In the genomic region with DNA sequence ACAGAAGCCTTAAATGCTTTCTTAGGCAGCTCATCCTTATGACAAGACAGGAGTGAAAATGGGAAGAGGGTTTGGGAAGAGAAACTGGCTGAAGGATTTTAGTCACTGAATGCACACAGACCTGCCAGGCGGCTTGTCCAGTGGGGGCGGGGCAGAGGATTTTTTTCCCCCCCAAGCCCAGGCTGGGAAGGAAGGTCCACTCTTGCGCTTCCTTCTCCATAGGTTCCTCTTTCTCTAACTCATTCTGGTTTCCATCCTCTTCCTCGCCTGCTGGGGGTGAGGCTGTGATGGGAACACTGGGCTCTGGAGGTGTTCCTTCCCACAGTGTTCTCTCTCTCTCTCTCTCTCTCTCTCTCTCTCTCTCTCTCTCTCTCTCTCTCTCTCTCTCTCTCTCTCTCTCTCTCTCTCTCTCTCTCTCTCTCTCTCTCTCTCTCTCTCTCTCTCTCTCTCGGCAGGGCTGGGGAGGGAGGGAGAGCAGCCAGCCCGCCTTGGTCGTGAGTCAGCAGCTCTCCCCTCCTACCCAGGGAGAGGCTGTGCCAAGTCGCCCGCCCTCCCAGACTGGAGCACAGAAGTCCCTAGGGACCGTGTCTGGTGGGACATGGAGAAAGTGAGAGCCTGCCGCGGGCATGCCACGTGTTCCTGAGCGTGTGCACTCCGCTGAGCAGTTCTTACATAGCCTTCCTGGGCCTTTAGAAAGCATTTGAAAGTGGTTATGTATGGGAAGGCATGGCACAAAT, we compare ENCODE assay signal across 8 mouse cellular contexts.
DNase-seq lines count a peak whose midpoint lies in the region; ATAC-seq lines count a peak whose summit lies in the region.

No protein-coding gene starts in this region.

- H3K4me1 ChIP-seq in forebrain, embryonic 11.5 days (replicated peaks; ENCODE audit: control insufficient read depth, insufficient read depth, low read length): 0 out of 2 replicates have a peak, but pooled peaks cover 2% of the 10 kb centered on the region
- H3K4me1 ChIP-seq in heart, embryonic 12.5 days (replicated peaks): peaks cover 11% of the 10 kb centered on the region; the same call in 1 of the 2 replicates
- H3K4me1 ChIP-seq in kidney, embryonic 15.5 days: peaks cover 11% of the 10 kb centered on the region
- H3K4me1 ChIP-seq in limb, embryonic 12.5 days (replicated peaks): peaks cover 11% of the 10 kb centered on the region
- H3K4me1 ChIP-seq in midbrain, embryonic 11.5 days (ENCODE audit: control insufficient read depth, insufficient read depth, low read length): peaks cover 4% of the 10 kb centered on the region

- peak overlapping the region; percentile 3; the same call in 1 of the 2 replicates for H3K9ac ChIP-seq in forebrain, embryonic 11.5 days (ENCODE audit: low read length)
- H3K9ac ChIP-seq in heart, embryonic 12.5 days: peak overlapping the region; percentile 61
- H3K9ac ChIP-seq in kidney, embryonic 15.5 days: 0 out of 2 replicates have a peak overlapping the region, but pooled peaks have one; percentile 7
- no peak overlapping the region for H3K9ac ChIP-seq in limb, embryonic 12.5 days (replicated peaks)
- H3K9ac ChIP-seq in midbrain, embryonic 11.5 days (ENCODE audit: low read length): peak overlapping the region; percentile 49; the same call in 1 of the 2 replicates

- peak overlapping the region; percentile 35; the same call in 1 of the 2 replicates for H3K4me2 ChIP-seq in forebrain, embryonic 11.5 days (ENCODE audit: low read depth, low read length, severe bottlenecking)
- peak overlapping the region; percentile 64 for H3K4me2 ChIP-seq in heart, embryonic 12.5 days
- peak overlapping the region; percentile 60 for H3K4me2 ChIP-seq in kidney, embryonic 15.5 days
- H3K4me2 ChIP-seq in limb, embryonic 12.5 days: peak overlapping the region; percentile 49
- peak overlapping the region; percentile 41 for H3K4me2 ChIP-seq in midbrain, embryonic 11.5 days

- H3K36me3 ChIP-seq in forebrain, embryonic 11.5 days (ENCODE audit: control insufficient read depth, insufficient read depth, low read length): no peaks in the 10 kb centered on the region
- no peaks in the 10 kb centered on the region for H3K36me3 ChIP-seq in heart, embryonic 12.5 days
- H3K36me3 ChIP-seq in kidney, embryonic 15.5 days: no peaks in the 10 kb centered on the region
- no peaks in the 10 kb centered on the region for H3K36me3 ChIP-seq in limb, embryonic 12.5 days
- no peaks in the 10 kb centered on the region for H3K36me3 ChIP-seq in midbrain, embryonic 11.5 days (ENCODE audit: control insufficient read depth, insufficient read depth, low read length)
- no peaks in the 10 kb centered on the region for H3K36me3 ChIP-seq in splenic B cell, adult 2 months (ENCODE audit: control insufficient read depth, insufficient read depth, low read length, poor library complexity, severe bottlenecking)

- no peak overlapping the region for H3K4me3 ChIP-seq in forebrain, embryonic 11.5 days (ENCODE audit: low read depth, low read length)
- peak overlapping the region; percentile 28 for H3K4me3 ChIP-seq in heart, embryonic 12.5 days
- peak overlapping the region; percentile 19; the same call in 1 of the 2 replicates for H3K4me3 ChIP-seq in kidney, embryonic 15.5 days (replicated peaks)
- 0 out of 2 replicates have a peak overlapping the region, but pooled peaks have one; percentile 16 for H3K4me3 ChIP-seq in limb, embryonic 12.5 days (replicated peaks)
- H3K4me3 ChIP-seq in midbrain, embryonic 11.5 days (ENCODE audit: low read depth, low read length): no peak overlapping the region

- peak; percentile 7 for DNase-seq in cerebellum, adult 11-12 months
- peak; percentile 66 for DNase-seq in forebrain, embryonic 11.5 days (ENCODE audit: low spot score)
- peak; percentile 90 for DNase-seq in midbrain, embryonic 11.5 days (ENCODE audit: low spot score, missing footprints)
- peak; percentile 33 for DNase-seq in splenic B cell, adult 2 months (ENCODE audit: low read depth, low spot score)

- no peak overlapping the region for H3K27ac ChIP-seq in forebrain, embryonic 11.5 days (ENCODE audit: low read depth, low read length)
- H3K27ac ChIP-seq in heart, embryonic 12.5 days (ENCODE audit: poor library complexity, severe bottlenecking): no peak overlapping the region
- H3K27ac ChIP-seq in kidney, embryonic 15.5 days: peak overlapping the region; percentile 45; the same call in 1 of the 2 replicates
- no peak overlapping the region for H3K27ac ChIP-seq in limb, embryonic 12.5 days
- H3K27ac ChIP-seq in midbrain, embryonic 11.5 days (ENCODE audit: low read depth, low read length): no peak overlapping the region

- H3K27me3 ChIP-seq in forebrain, embryonic 11.5 days (ENCODE audit: control insufficient read depth, insufficient read depth, low read length): no peaks in the 10 kb centered on the region
- H3K27me3 ChIP-seq in heart, embryonic 12.5 days (replicated peaks): peaks cover 11% of the 10 kb centered on the region; the same call in 1 of the 2 replicates
- H3K27me3 ChIP-seq in kidney, embryonic 15.5 days: no peaks in the 10 kb centered on the region
- H3K27me3 ChIP-seq in limb, embryonic 12.5 days: no peaks in the 10 kb centered on the region
- no peaks in the 10 kb centered on the region for H3K27me3 ChIP-seq in midbrain, embryonic 11.5 days (ENCODE audit: control insufficient read depth, insufficient read depth, low read length)
- H3K27me3 ChIP-seq in splenic B cell, adult 2 months (ENCODE audit: control insufficient read depth, insufficient read depth, low read length, poor library complexity, severe bottlenecking): no peaks in the 10 kb centered on the region

- no peaks in the 10 kb centered on the region for H3K9me3 ChIP-seq in forebrain, embryonic 11.5 days (ENCODE audit: control insufficient read depth, low read length)
- no peaks in the 10 kb centered on the region for H3K9me3 ChIP-seq in heart, embryonic 12.5 days (replicated peaks)
- no peaks in the 10 kb centered on the region for H3K9me3 ChIP-seq in kidney, embryonic 15.5 days (replicated peaks)
- H3K9me3 ChIP-seq in limb, embryonic 12.5 days: no peaks in the 10 kb centered on the region
- H3K9me3 ChIP-seq in midbrain, embryonic 11.5 days (ENCODE audit: control insufficient read depth, low read length): no peaks in the 10 kb centered on the region

- WGBS in forebrain, embryonic 11.5 days: 9% methylated on average over 14 of the region's 15 CpGs
- WGBS in heart, embryonic 12.5 days: 7% methylated on average over 13 of the region's 15 CpGs
- 10% methylated on average over 14 of the region's 15 CpGs for WGBS in kidney, embryonic 15.5 days
- 14% methylated on average over 14 of the region's 15 CpGs for WGBS in limb, embryonic 12.5 days
- 8% methylated on average over 14 of the region's 15 CpGs for WGBS in midbrain, embryonic 11.5 days

- no peak for ATAC-seq in cerebellum, adult (ENCODE audit: insufficient number of reproducible peaks, low FRiP score, low TSS enrichment)
- ATAC-seq in forebrain, embryonic 11.5 days (replicated peaks; ENCODE audit: low FRiP score): 0 out of 2 replicates have a peak, but pooled peaks have one; percentile 42
- ATAC-seq in heart, embryonic 12.5 days (ENCODE audit: insufficient number of reproducible peaks, low FRiP score): peak; percentile 79
- peak; percentile 86 for ATAC-seq in kidney, embryonic 15.5 days (replicated peaks; ENCODE audit: low FRiP score)
- no peak for ATAC-seq in limb, embryonic 12.5 days (ENCODE audit: insufficient number of reproducible peaks, insufficient read depth, low FRiP score, low TSS enrichment, low read depth)
- peak; percentile 61; the same call in 1 of the 2 replicates for ATAC-seq in midbrain, embryonic 11.5 days (ENCODE audit: low FRiP score)

Comparison
In these comparisons a context has a peak if more than half of its experiments do, and no peak if none do; other contexts are left out.
1. DNase-seq: peak in every context shown above with its lines; median percentile 90 in midbrain, embryonic 11.5 days; 66 in forebrain, embryonic 11.5 days; 33 in splenic B cell, adult 2 months; 7 in cerebellum, adult 11-12 months.
2. ATAC-seq: peak in forebrain, embryonic 11.5 days (single experiment), heart, embryonic 12.5 days (single experiment), kidney, embryonic 15.5 days (single experiment) and midbrain, embryonic 11.5 days (single experiment); none in cerebellum, adult (single experiment) and limb, embryonic 12.5 days (single experiment).
3. H3K4me3 ChIP-seq: peak in heart, embryonic 12.5 days (single experiment), kidney, embryonic 15.5 days (single experiment) and limb, embryonic 12.5 days (single experiment); none in forebrain, embryonic 11.5 days (single experiment) and midbrain, embryonic 11.5 days (single experiment).
4. Peak in every context shown above with its lines, with median percentiles within 50 percentile points of each other: H3K4me2 ChIP-seq.